Mouse (Mus musculus) heart, embryonic 14.5 days (tissue): ENCODE measurements around the gene Rmnd5b. TPM values are rescaled to one million over a fixed set of nuclear protein-coding genes. Genes with fewer than 3 reads are reported as not detected.
"Not testable (repeated sequence)": the region's sequence is repeated elsewhere in the genome, so short reads cannot be mapped to it uniquely, and the experiment has no call there.

Experiments used
- ATAC-seq: fragments of 200-750 bp; cut with Nextera tagmentation; 2 replicates; pipeline ENCODE4 v1.8.0; 2017; ENCODE audit warnings: low read depth, moderate TSS enrichment; ENCODE audit not compliant: insufficient number of reproducible peaks, insufficient read depth, low FRiP score
- H3K27ac ChIP-seq, 2 experiments: fragments of 200-500 bp in 1 of 2; fragments of 300-500 bp in 1 of 2; sonication (generic) in 1 of 2; replicated peaks in 1 of 2; 2 replicates each; pipeline ENCODE4 v1.5.1; 2012 to 2014; ENCODE audit warnings: low read depth in 2 of 2, low read length in 2 of 2, control low read depth in 1 of 2, mild to moderate bottlenecking in 1 of 2, mixed read lengths in 1 of 2; ENCODE audit not compliant: control insufficient read depth in 1 of 2, insufficient read depth in 1 of 2
- H3K27me3 ChIP-seq: fragments of 300-500 bp; sonication (generic); 2 replicates; pipeline ENCODE4 v1.6.1; 2014; ENCODE audit warnings: mild to moderate bottlenecking, low read length, control low read depth; ENCODE audit not compliant: control insufficient read depth, insufficient read depth
- H3K36me3 ChIP-seq: fragments of 300-500 bp; sonication (generic); 2 replicates; pipeline ENCODE4 v1.6.1; 2014; ENCODE audit warnings: mild to moderate bottlenecking, control low read depth, low read length, mixed read lengths; ENCODE audit not compliant: control insufficient read depth, insufficient read depth
- H3K4me1 ChIP-seq, 2 experiments: fragments of 200-500 bp in 1 of 2; fragments of 300-500 bp in 1 of 2; sonication (generic) in 1 of 2; 2 replicates each; pipeline ENCODE4 v1.6.1; 2012 to 2014; ENCODE audit warnings: low read length in 2 of 2, control low read depth in 1 of 2, mixed read lengths in 1 of 2; ENCODE audit not compliant: control insufficient read depth in 2 of 2, insufficient read depth in 2 of 2
- H3K4me2 ChIP-seq: fragments of 300-500 bp; sonication (generic); 2 replicates; pipeline ENCODE4 v1.6.1; 2014; ENCODE audit warnings: mild to moderate bottlenecking, low read length
- H3K4me3 ChIP-seq, 2 experiments: fragments of 200-500 bp in 1 of 2; fragments of 300-500 bp in 1 of 2; sonication (generic) in 1 of 2; 2 replicates each; pipeline ENCODE4 v1.5.1; 2012 to 2014; ENCODE audit warnings: low read length in 2 of 2, mild to moderate bottlenecking in 2 of 2, control low read depth in 1 of 2, low read depth in 1 of 2, moderate library complexity in 1 of 2; ENCODE audit not compliant: control insufficient read depth in 1 of 2, insufficient read depth in 1 of 2
- H3K9ac ChIP-seq: fragments of 300-500 bp; sonication (generic); 2 replicates; pipeline ENCODE4 v1.6.1; 2014; ENCODE audit warnings: mild to moderate bottlenecking, low read length
- H3K9me3 ChIP-seq: fragments of 300-500 bp; sonication (generic); 2 replicates; pipeline ENCODE4 v1.6.1; 2016; ENCODE audit warnings: low read length, control low read depth; ENCODE audit not compliant: control insufficient read depth
- WGBS: fragments of 180-500 bp; shearing (Covaris S2); extraction: QIAGEN DNeasy Blood & Tissue Kit; methylation state at CpG from one replicate; pipeline ENCODE4 v1.1.7; 2014; 5-methylcytosine and 5-hydroxymethylcytosine counted together
- polyA plus RNA-seq: library from polyadenylated mRNA; unstranded; fragments of >200 nt; fragmentation: Nextera tagmentation; extraction: Ambion mirVana; gene quantifications from 2 replicates; pipeline ENCODE4 v1.2.1, GENCODE M21; 2014

The Rmnd5b gene
- polyA plus RNA-seq, 1 experiment from 2014 or later, result 32.1 TPM

DNA sequence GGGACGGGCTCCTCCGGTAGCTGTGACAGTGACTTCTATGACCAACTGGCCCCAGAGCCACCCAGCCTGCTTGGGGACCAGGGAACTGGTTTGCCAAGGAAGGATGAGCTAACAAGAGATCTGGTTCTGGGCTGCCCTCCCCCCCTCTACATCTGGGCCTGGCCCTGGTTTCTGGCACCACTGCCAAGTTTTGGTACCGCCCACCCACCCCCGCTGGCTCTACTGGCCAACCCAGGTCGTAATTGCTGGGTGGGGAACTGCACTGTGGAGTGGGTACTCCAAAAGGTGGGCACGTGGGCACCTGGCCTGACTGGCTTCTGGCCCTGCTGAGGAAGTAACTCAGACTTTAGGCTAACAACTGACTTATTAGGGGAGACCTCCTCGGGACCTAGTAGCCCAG is 5.1 kb upstream of the Rmnd5b start:
- ATAC-seq, result no peak
- no peak overlapping the region for H3K27ac ChIP-seq
- 81% methylated on average over 7 of the region's 7 CpGs for WGBS

DNA sequence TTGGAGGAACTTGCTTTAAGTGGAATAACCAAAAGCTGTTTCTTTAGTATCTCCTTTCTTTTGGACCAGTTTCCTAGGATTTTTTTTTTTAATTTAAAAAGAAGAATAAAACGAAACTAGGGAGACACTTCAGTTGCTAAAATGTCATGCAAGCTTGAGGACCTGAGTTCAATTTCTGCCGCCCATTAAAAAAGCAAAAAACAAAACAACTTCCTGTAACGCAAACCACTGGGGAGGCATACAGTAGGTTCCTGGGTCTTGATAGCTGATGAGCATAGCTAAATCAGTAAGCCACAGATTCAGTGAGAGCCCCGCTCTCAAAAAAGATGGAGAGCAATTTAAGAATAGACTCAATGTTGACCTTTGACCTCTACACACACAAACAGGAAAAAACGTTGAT is 2.8 kb upstream of the Rmnd5b start:
- peak overlapping the region in 1 of 2 experiments; percentile 44; a peak in 2 of 4 replicates for H3K27ac ChIP-seq
- H3K9ac ChIP-seq, result no peak overlapping the region
- H3K4me2 ChIP-seq, result peak overlapping the region; percentile 54
- H3K4me3 ChIP-seq, result no peak overlapping the region
- peaks cover 12% of the 10 kb centered on the region; the same call in 1 of the 2 replicates for H3K36me3 ChIP-seq
- H3K4me1 ChIP-seq, result peaks cover 4 to 11% of the 10 kb centered on the region in 2 experiments; a peak in 3 of 4 replicates
- no peaks in the 10 kb centered on the region for H3K9me3 ChIP-seq
- WGBS, result 72% methylated on average over 5 of the region's 5 CpGs
- no peak for ATAC-seq
- H3K27me3 ChIP-seq, result no peaks in the 10 kb centered on the region

More for the DNA sequence above, 5.1 kb upstream of the Rmnd5b start:
- H3K27me3 ChIP-seq, result no peaks in the 10 kb centered on the region
- no peak overlapping the region for H3K4me3 ChIP-seq
- H3K36me3 ChIP-seq, result peaks cover 27% of the 10 kb centered on the region
- no peaks in the 10 kb centered on the region for H3K9me3 ChIP-seq
- no peak overlapping the region for H3K9ac ChIP-seq
- peaks cover 5 to 7% of the 10 kb centered on the region in 2 experiments; a peak in 2 of 4 replicates for H3K4me1 ChIP-seq
- H3K4me2 ChIP-seq, result no peak overlapping the region

DNA sequence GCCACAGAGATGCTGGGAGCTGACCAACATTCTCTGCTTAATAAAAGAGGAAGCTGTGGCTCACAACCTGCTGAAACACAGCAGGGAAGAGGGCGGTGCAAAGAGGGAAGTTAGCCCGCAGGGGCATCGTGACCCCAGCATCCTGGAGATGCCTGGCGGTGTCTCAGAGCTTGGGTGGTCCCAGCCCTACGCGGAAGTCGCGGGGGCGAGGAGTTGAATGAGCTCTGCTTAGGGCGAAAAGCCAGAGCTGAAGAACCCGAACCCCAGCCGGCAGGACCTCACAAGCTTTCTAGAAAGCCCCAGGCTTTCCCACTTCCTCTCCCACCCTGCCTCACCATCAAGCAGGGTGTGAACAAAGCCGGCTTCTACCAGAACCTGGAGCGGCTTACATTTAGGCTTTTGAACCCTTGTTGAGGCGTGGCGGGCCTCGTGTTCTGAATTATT is 2.3 kb upstream of the Rmnd5b start:
- Histone ChIP-seq H3K27ac (peak overlapping the region; percentile 41 to 44; a peak in 3 of 4 replicates), H3K27me3 (no peaks in the 10 kb centered on the region), H3K4me3 (no peak overlapping the region; a peak in 1 of 4 replicates), H3K36me3 (0 out of 2 replicates have a peak, but pooled peaks cover 7% of the 10 kb centered on the region), H3K9ac (peak overlapping the region; percentile 2; the same call in 1 of the 2 replicates), H3K4me1 (peaks cover 2 to 11% of the 10 kb centered on the region in 2 experiments; a peak in 3 of 4 replicates), H3K9me3 (no peaks in the 10 kb centered on the region), H3K4me2 (peak overlapping the region; percentile 54)
- ATAC-seq, result no peak
- 3% methylated on average over 17 of the region's 17 CpGs for WGBS

DNA sequence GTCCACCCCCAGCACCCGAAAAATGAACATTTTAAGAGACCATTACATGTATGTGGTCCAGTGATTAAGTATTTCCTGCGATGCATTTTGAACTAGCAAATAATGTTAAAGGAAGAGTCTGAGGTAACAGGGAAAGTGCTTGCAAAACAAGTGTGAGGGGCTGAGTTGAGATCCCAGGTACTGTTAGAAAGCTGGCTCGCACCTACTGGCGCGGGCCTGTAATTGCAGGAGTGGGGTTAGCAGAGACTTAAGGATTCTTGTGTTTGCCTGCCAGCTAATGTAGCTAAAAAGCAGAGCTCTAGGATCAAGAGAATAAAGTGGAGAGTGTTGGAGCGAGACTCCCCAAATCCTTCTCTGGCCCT is 608 bp upstream of the Rmnd5b start:
- H3K9me3 ChIP-seq, result no peaks in the 10 kb centered on the region
- peaks cover 2 to 11% of the 10 kb centered on the region in 2 experiments; a peak in 3 of 4 replicates for H3K4me1 ChIP-seq
- H3K4me2 ChIP-seq, result peak overlapping the region; percentile 82
- ATAC-seq, result no peak
- H3K27ac ChIP-seq, result peak overlapping the region; percentile 66 to 76
- H3K9ac ChIP-seq, result peak overlapping the region; percentile 80
- WGBS, result 2% methylated on average over 6 of the region's 6 CpGs
- no peaks in the 10 kb centered on the region for H3K27me3 ChIP-seq
- 0 out of 2 replicates have a peak, but pooled peaks cover 3% of the 10 kb centered on the region for H3K36me3 ChIP-seq
- peak overlapping the region; percentile 80 for H3K4me3 ChIP-seq

DNA sequence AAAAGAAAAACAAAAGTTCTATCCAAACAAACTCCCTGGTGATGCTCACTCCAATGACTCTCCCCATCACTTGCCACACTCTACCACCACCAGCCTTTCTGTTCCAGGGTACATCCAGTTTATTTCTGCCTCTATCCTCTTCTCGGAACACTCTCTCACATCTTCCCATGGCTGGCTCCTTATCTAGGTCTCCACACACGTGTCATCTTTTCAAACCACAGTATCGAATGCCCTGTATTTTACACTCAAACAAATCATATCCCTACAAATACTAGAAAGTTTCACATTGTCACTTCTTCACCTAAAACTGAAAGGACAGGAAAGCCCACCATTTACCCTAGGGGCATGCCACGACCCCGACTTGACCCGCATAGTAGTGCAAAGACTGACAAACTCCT is 570 bp downstream of the Rmnd5b start:
- peak overlapping the region in 1 of 2 experiments; percentile 76; a peak in 2 of 4 replicates for H3K27ac ChIP-seq
- ATAC-seq, result no peak

DNA sequence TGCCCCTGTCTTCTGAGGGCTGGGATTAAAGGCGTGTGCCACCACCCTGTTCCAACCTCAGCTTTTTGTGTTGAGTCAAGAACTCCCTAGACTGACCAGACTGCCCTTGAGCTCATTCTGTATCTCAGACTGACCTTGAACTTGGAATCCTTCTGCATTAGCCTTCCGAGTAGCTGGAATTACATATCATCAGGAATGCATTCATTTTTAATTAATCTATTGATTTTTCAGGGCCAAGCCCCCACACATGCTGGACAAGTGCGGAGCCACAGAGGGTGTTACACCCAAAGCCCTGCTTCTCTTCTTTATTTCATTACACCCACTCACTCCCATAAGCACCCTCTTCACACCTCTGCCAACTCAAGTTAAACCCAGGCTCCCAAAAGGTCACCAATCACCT is 2.0 kb downstream of the Rmnd5b start:
- H3K27ac ChIP-seq, result no peak overlapping the region
- H3K4me2 ChIP-seq, result no peak overlapping the region
- 84% methylated on average over 3 of the region's 3 CpGs for WGBS
- H3K9ac ChIP-seq, result no peak overlapping the region
- H3K9me3 ChIP-seq, result no peaks in the 10 kb centered on the region
- peaks cover 2 to 11% of the 10 kb centered on the region in 2 experiments; a peak in 3 of 4 replicates for H3K4me1 ChIP-seq
- H3K36me3 ChIP-seq, result peaks cover 11% of the 10 kb centered on the region
- H3K4me3 ChIP-seq, result no peak overlapping the region
- no peak for ATAC-seq
- no peaks in the 10 kb centered on the region for H3K27me3 ChIP-seq

More for the DNA sequence above, 570 bp downstream of the Rmnd5b start:
- 8% methylated on average over 6 of the region's 6 CpGs for WGBS
- H3K27me3 ChIP-seq, result no peaks in the 10 kb centered on the region
- peak overlapping the region; percentile 80 for H3K4me3 ChIP-seq
- H3K36me3 ChIP-seq, result 0 out of 2 replicates have a peak, but pooled peaks cover 3% of the 10 kb centered on the region
- H3K9ac ChIP-seq, result peak overlapping the region; percentile 80
- no peaks in the 10 kb centered on the region for H3K9me3 ChIP-seq
- H3K4me1 ChIP-seq, result peaks cover 2 to 11% of the 10 kb centered on the region in 2 experiments; a peak in 3 of 4 replicates
- H3K4me2 ChIP-seq, result peak overlapping the region; percentile 82

DNA sequence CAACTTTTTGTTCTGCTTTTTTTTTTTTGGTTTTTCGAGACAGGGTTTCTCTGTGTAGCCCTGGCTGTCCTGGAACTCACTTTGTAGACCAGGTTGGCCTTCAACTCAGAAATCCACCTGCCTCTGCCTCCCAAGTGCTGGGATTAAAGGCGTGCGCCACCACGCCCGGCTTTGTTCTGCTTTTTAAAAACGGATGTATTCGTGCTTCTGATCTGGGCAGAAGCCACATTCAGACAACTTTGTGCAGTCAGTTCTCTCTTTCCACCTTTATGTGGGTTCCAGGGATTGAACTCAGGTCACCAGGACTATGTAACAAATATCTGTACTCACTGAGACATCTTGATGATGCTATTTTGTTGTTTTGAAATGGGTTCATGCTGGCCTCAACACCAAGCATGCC is 2.5 kb downstream of the Rmnd5b start:
- not testable (repeated sequence) for ATAC-seq
- WGBS, result 92% methylated on average over 7 of the region's 7 CpGs

More for the DNA sequence above, 2.5 kb downstream of the Rmnd5b start:
- H3K4me2 ChIP-seq, H3K4me3 ChIP-seq, H3K27me3 ChIP-seq, H3K27ac ChIP-seq, H3K9ac ChIP-seq, H3K9me3 ChIP-seq: not testable (repeated sequence)
- Histone ChIP-seq H3K36me3 (peaks cover 16% of the 10 kb centered on the region), H3K4me1 (peaks cover under 1 to 11% of the 10 kb centered on the region in 2 experiments; a peak in 3 of 4 replicates)
